Mouse (Mus musculus): ENCODE measurements around the gene 6030498E09Rik.

Gene 6030498E09Rik

DNA sequence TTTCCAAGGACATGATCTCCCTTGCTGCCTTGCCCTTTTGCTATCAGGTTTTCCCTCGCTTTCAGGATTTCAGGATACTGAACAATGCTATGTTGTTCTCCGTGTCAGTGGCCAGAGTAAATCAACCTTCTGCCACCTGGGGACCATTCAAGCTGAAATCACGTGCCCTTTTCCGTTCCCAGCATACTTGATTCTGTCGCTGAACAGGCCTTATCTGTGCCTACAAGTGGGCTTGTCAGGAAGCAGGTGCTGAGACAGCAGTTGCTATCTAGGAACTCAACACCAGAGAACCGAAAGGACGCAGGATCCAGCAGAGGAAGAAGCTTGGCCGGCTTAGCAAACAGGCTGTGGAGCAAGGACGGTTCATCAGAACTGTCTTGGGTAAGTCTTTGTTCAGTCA is at the start of gene 6030498E09Rik:
TSS of gene 6030498E09Rik (plus strand) at position 194 of the 400 bp plus-strand sequence.
- DNase-seq (ENCODE audit: low read depth, low spot score): no peak

DNA sequence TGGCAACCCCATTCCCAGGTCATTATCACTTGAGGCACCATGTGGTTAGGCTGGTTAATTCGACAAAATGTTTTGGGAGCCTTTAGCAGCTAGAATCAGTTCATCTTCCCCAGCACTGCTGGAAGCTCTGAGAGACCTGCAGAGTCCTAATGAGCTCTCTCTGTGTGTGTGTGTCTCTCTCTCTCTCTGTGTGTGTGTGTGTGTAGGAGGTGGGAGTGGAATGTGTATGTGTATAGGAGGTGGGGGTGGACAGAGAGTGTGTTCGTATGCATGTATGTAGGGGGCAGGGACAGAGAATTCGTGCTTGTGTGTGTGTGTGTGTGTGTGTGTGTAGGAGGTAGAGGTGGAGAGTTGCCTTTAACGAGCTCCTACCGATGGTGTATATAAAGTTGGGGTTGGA is 42.4 kb upstream of the 6030498E09Rik start:
- DNase-seq (ENCODE audit: low read depth, low spot score): no peak

DNA sequence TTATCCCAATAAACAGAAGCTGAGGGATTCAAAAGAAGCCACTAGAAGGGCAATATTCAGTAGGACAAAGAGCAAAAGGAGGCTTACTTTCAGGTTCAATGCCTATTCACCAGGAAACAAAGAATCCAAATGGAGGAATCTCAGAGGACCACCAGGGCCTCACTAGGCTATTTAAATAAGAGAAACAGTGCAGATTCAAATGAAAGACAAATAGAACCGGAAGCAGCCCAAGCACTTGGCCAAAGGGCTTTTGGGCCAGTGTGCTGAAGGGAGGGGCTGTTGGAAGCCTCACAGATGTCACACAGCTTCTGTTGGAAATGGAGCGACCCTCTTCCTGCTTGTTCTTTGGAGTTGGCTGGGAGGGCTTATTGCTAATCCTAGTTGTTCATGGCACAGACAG is 41.8 kb upstream of the 6030498E09Rik start:
- no peak for DNase-seq (ENCODE audit: low read depth, low spot score)

DNA sequence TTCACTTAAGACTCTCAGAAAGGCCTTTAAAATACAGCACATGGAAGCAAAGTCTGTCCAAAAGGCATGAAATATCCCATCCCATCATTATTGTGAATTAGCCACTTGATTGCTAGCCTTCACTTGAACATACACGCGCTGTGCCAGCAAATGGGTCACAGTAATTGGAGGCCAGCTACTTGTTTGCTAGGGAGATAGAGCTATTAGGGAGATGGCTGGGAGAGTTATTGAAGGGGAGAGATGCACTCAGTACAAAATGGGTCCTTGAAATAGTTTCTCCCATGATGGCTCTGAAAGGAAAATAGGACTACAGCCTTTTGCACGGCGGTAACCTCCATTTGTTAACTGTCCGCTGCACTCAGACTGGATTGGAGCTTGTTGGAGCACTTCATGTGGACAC is 38.8 kb upstream of the 6030498E09Rik start:
- no peak for DNase-seq (ENCODE audit: low read depth, low spot score)

DNA sequence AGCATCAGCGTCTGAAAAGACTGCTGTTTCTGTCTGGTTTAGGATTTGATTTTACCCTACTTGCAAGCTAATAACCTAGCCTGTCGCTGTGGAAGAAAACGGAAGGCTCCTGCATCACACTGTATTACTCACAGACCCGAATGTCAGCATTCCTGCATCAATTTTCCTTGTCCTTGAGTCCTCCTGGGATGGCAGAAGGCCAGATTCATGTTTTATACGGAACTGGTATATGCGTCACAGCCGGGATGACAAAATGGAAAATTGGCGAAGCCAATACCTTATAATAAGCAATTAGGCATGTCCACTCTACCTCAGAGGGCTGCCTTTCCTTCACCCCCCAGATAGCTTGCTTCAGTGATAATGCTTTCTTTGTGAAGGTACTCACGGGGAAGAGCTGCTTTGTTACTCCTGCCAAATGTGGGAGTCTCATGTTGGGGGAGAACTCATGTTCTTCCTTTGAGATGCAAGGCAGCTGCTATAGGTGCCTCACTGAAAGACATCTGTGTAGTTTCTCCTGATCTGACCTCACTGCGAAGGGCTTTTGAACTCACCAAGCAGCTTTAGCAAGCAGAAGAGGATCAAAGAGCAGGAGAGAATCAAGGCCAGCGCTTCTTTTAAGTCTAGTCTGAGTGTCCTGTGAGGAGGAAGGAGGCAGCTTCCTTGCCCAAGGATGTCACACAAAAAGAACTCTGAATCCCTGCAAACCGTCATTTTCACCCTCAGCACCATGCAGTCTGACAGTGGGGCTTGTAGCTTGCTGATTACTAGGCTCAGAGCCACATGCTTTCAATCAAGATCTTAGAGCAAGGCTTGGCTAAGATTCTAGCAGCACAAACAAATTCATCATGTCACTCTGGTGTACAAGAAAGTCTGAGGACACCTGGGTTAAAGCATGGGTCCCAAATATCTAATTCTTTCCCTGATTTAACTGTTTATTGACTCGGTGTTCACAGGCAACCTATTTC is 37.3 kb upstream of the 6030498E09Rik start:
- no peak for DNase-seq (ENCODE audit: low read depth, low spot score)

DNA sequence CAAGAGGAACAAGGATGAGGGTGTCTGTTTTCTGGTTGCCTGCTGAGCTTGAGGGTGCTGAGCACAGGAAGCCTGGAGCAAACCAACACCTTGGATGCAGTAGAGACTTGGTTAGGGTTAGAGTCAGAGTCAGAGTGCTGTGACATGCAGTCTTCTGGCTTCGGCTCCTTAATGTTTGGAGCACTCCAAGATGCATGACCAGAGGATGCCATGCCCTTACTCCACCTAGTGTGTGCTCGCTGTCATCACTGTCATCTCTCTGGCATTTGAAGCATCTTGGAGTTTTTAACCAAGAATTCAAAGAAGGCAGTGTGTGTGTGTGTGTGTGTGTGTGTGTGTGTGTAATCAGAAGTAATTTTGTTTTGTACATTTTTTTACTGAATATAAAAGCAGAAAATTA is 1.0 kb upstream of the 6030498E09Rik start:
- DNase-seq (ENCODE audit: low read depth, low spot score): no peak

DNA sequence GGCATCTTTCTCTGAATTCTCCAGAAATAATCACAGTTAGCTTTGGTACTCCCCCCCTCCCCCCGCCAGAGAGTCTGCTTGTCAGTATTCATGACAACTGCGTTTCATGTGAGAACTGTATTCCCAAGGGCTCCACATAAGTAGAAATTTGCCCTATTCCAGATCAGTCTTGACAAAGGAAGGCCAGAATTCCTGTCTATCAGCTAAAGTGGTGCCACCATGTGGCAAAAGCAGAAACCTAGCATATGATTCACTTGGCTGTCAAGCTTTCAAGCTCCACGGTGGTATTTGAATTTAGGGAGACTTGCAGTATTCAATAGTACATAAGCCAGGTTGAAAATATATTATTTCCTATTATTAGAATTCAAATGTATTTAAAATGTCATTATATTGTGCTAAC is 585 bp upstream of the 6030498E09Rik start:
- DNase-seq (ENCODE audit: low read depth, low spot score): no peak

DNA sequence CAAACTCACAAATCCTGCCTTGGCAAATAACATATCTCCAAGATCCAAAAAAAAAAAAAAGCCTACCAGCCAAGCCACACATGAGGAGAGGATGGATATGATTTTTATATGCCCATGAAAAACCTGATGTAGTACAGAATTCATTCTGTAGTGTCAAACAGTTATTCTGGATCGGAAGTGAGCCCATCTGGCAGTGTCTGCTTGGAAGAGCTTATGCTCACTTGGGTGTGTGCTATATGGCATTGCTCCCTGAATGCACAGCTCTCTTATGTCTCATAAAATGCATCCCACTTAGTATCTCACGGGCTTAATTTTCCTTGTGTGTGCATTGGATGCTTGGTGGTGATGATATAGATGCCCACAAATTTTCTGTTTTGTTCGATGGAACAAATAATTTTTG is 21.9 kb downstream of the 6030498E09Rik start:
- no peak for DNase-seq (ENCODE audit: low read depth, low spot score)

DNA sequence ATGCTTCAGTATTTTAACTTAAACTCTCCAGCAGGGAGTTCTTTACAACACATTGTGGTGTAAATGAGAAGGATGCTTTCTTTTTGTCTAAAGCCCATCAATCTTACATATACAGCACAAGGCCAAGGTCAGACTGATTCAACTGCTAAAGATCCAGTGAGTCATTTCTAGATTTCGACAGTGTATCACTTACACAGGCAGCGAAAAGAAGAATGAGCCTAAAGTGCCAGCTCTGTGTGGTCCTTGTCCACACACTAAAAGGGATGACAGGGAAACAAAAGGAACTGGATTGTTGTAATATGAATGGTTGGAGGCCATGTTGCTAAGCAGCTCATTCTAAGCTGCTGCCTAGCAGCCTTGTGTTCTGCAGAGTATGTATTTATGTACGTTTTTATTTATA is 41.5 kb downstream of the 6030498E09Rik start:
- DNase-seq (ENCODE audit: low read depth, low spot score): no peak

DNA sequence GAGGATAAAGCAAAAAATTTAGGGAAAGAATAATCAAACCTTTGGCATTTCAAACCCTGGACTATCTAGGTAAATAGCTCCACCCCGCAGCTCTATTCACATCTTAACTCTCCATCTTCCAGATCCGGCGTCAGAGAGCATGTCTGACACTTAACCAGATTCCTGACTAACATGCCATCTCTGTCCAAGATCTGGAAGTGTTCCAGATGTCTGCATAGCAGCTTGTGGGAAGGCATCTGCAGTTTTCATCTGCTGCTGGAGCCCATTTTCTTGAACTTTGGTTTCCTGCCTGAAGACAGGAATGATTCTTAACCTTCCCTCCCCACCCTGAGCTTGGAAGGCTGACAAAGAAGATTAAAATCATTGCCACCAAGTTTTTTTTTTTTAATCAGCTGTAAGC is 44.4 kb downstream of the 6030498E09Rik start:
- no peak for DNase-seq (ENCODE audit: low read depth, low spot score)

DNA sequence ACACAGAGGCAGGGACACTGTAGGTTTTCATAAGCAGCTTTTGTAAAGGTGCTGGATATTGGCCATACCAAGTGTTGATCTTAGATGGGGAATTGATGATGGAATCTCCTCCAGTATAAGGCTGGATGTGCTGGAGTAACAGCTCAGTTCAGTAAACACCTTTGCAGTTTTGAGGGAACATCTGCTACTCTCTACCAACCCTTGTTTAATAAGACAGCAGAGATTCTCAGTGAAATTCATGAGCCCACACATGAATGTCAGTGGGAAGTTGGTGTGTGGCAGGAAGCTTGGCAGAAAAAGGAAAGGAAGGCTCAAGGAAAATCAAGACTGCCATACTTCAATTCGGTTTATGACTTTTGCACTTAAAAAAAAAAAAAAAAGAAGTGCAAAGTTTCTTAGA is 186.1 kb downstream of the 6030498E09Rik start:
- DNase-seq (ENCODE audit: low read depth, low spot score): no peak

DNA sequence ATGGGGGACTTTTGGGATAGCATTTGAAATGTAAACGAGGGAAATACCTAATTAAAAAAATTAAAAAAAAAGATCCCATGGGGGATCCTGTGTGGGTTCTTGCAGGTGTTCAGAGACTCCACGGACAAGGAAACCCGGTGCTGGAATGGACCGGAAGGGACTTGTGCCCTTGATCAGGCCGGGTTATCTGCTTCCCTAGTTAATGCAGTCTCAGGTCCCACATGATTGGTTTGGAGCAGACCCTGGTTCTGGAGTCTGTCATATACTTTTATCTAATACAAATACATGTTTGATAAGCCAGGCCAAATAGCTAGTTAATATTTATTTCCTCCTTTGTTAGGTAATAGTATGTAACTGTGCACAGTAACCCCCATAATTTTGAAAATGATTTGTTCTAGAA is 223.8 kb downstream of the 6030498E09Rik start:
- no peak for DNase-seq (ENCODE audit: low read depth, low spot score)
